Mouse (Mus musculus) embryonic facial prominence, embryonic 11.5 days (tissue): ENCODE data around the gene Pmvk. TPM values are rescaled to one million over a fixed set of nuclear protein-coding genes. Genes with fewer than 3 reads are reported as not detected.
"Not testable (repeated sequence)": the region's sequence is repeated elsewhere in the genome, so short reads cannot be mapped to it uniquely, and the experiment has no call there.

Experiments used
- ATAC-seq: fragments of 200-750 bp; cut with Nextera tagmentation; replicated peaks from 2 replicates; pipeline ENCODE4 v1.8.0; 2017; ENCODE audit warnings: low read depth; ENCODE audit not compliant: insufficient number of reproducible peaks, low FRiP score, low TSS enrichment
- DNase-seq: peaks from one replicate; pipeline ENCODE4 v3.0.0-alpha.2; 2015; ENCODE audit warnings: low spot score
- H3K27ac ChIP-seq: fragments of 300-500 bp; sonication (generic); replicated peaks from 2 replicates; pipeline ENCODE4 v1.5.1; 2014; ENCODE audit warnings: mild to moderate bottlenecking, low read depth, low read length, control low read depth
- H3K27me3 ChIP-seq: fragments of 300-500 bp; sonication (generic); 2 replicates; pipeline ENCODE4 v1.6.1; 2014; ENCODE audit warnings: mild to moderate bottlenecking, low read length, moderate library complexity, mixed read lengths; ENCODE audit not compliant: control insufficient read depth, insufficient read depth
- H3K36me3 ChIP-seq: fragments of 300-500 bp; sonication (generic); replicated peaks from 2 replicates; pipeline ENCODE4 v1.6.1; 2014; ENCODE audit warnings: low read depth, mild to moderate bottlenecking, low read length, moderate library complexity, mixed read lengths; ENCODE audit not compliant: control insufficient read depth, insufficient read depth
- H3K4me1 ChIP-seq: fragments of 300-500 bp; sonication (generic); 2 replicates; pipeline ENCODE4 v1.6.1; 2014; ENCODE audit warnings: low read length, mixed read lengths; ENCODE audit not compliant: control insufficient read depth, insufficient read depth
- H3K4me2 ChIP-seq: fragments of 300-500 bp; sonication (generic); 2 replicates; pipeline ENCODE4 v1.6.1; 2014; ENCODE audit warnings: low read depth, mild to moderate bottlenecking, control low read depth, low read length, moderate library complexity
- H3K4me3 ChIP-seq: fragments of 300-500 bp; sonication (generic); 2 replicates; pipeline ENCODE4 v1.5.1; 2014; ENCODE audit warnings: low read depth, low read length, control low read depth
- H3K9ac ChIP-seq: fragments of 300-500 bp; sonication (generic); replicated peaks from 2 replicates; pipeline ENCODE4 v1.6.1; 2014; ENCODE audit warnings: mild to moderate bottlenecking, control low read depth, low read length
- H3K9me3 ChIP-seq: fragments of 300-500 bp; sonication (generic); replicated peaks from 2 replicates; pipeline ENCODE4 v1.6.1; 2016; ENCODE audit warnings: mild to moderate bottlenecking, low read length, inconsistent platforms, mixed read lengths; ENCODE audit not compliant: control insufficient read depth
- WGBS: fragments of 180-500 bp; shearing (Covaris S2); extraction: QIAGEN DNeasy Blood & Tissue Kit; methylation state at CpG from one replicate; pipeline ENCODE4 v1.1.7; 2014; 5-methylcytosine and 5-hydroxymethylcytosine counted together
- polyA plus RNA-seq: library from polyadenylated mRNA; unstranded; fragments of >200 nt; fragmentation: Nextera tagmentation; extraction: Ambion mirVana; gene quantifications from 2 replicates; pipeline ENCODE4 v1.2.1, GENCODE M21; 2014

Pmvk gene
- polyA plus RNA-seq, 1 experiment from 2014 or later = 57.3 TPM

GRCm38 (mm10) chr3:89421810-89422473 lies 32.4 kb upstream of the Pmvk start:
- H3K36me3 ChIP-seq = peaks cover 6% of the 10 kb centered on the region; the same call in 1 of the 2 replicates
- no peaks in the 10 kb centered on the region for H3K27me3 ChIP-seq
- H3K4me3 ChIP-seq = peak overlapping the region; percentile 41
- no peak for ATAC-seq
- peak overlapping the region; percentile 77 for H3K4me2 ChIP-seq
- WGBS = 4% methylated on average over 22 of the region's 22 CpGs
- DNase-seq = no peak
- no peaks in the 10 kb centered on the region for H3K9me3 ChIP-seq
- H3K27ac ChIP-seq = peak overlapping the region; percentile 60; the same call in 1 of the 2 replicates
- peaks cover 3% of the 10 kb centered on the region; the same call in 1 of the 2 replicates for H3K4me1 ChIP-seq
- peak overlapping the region; percentile 51 for H3K9ac ChIP-seq

GRCm38 (mm10) chr3:89422556-89423205 lies 31.7 kb upstream of the Pmvk start:
- Histone ChIP-seq H3K27ac (0 out of 2 replicates have a peak overlapping the region, but pooled peaks have one; percentile 60), H3K36me3 (peaks cover 6% of the 10 kb centered on the region; the same call in 1 of the 2 replicates), H3K27me3 (no peaks in the 10 kb centered on the region), H3K9ac (peak overlapping the region; percentile 51; the same call in 1 of the 2 replicates), H3K4me1 (peaks cover 3% of the 10 kb centered on the region; the same call in 1 of the 2 replicates), H3K4me2 (peak overlapping the region; percentile 77), H3K9me3 (no peaks in the 10 kb centered on the region), H3K4me3 (peak overlapping the region; percentile 41)
- DNase-seq = no peak
- 73% methylated on average over 6 of the region's 6 CpGs for WGBS
- ATAC-seq = no peak

GRCm38 (mm10) chr3:89424416-89425140 lies 29.8 kb upstream of the Pmvk start:
- Histone ChIP-seq H3K36me3 (peaks cover 6% of the 10 kb centered on the region; the same call in 1 of the 2 replicates), H3K4me1 (peaks cover 3% of the 10 kb centered on the region; the same call in 1 of the 2 replicates), H3K4me2 (no peak overlapping the region), H3K27ac (no peak overlapping the region), H3K9ac (no peak overlapping the region; the same call in 1 of the 2 replicates), H3K4me3 (no peak overlapping the region), H3K27me3 (no peaks in the 10 kb centered on the region), H3K9me3 (no peaks in the 10 kb centered on the region)
- DNase-seq (no peak), ATAC-seq (no peak)
- 84% methylated on average over 5 of the region's 5 CpGs for WGBS

GRCm38 (mm10) chr3:89425141-89425525 lies 29.2 kb upstream of the Pmvk start:
- Histone ChIP-seq H3K27me3 (no peaks in the 10 kb centered on the region), H3K4me3 (no peak overlapping the region), H3K4me1 (peaks cover 3% of the 10 kb centered on the region; the same call in 1 of the 2 replicates), H3K9ac (no peak overlapping the region), H3K27ac (no peak overlapping the region), H3K9me3 (no peaks in the 10 kb centered on the region), H3K4me2 (no peak overlapping the region), H3K36me3 (peaks cover 6% of the 10 kb centered on the region; the same call in 1 of the 2 replicates)
- 87% methylated on average over 5 of the region's 5 CpGs for WGBS
- no peak for ATAC-seq
- DNase-seq = no peak

- Histone ChIP-seq H3K4me2 (no peak overlapping the region), H3K27ac (no peak overlapping the region), H3K9me3 (no peaks in the 10 kb centered on the region), H3K27me3 (no peaks in the 10 kb centered on the region), H3K4me3 (no peak overlapping the region), H3K36me3 (peaks cover 6% of the 10 kb centered on the region; the same call in 1 of the 2 replicates), H3K9ac (no peak overlapping the region), H3K4me1 (peaks cover 3% of the 10 kb centered on the region; the same call in 1 of the 2 replicates)
- 90% methylated on average over 4 of the region's 4 CpGs for WGBS
- DNase-seq = no peak
- ATAC-seq = no peak
Observed at GRCm38 (mm10) chr3:89425876-89426275, 28.5 kb upstream of the Pmvk start.

GRCm38 (mm10) chr3:89429021-89429420 lies 25.3 kb upstream of the Pmvk start:
- WGBS = 94% methylated on average over 6 of the region's 7 CpGs
- ATAC-seq, DNase-seq, H3K9me3 ChIP-seq, H3K27me3 ChIP-seq, H3K4me2 ChIP-seq, H3K27ac ChIP-seq, H3K4me1 ChIP-seq, H3K4me3 ChIP-seq, H3K9ac ChIP-seq: not testable (repeated sequence)
- H3K36me3 ChIP-seq = peaks cover 13% of the 10 kb centered on the region

- H3K9me3 ChIP-seq = no peaks in the 10 kb centered on the region
- H3K27me3 ChIP-seq = no peaks in the 10 kb centered on the region
- DNase-seq = peak; percentile 95
- peaks cover 7% of the 10 kb centered on the region for H3K36me3 ChIP-seq
- no peaks in the 10 kb centered on the region for H3K4me1 ChIP-seq
- WGBS = 3% methylated on average over 58 of the region's 68 CpGs
- peak within 1 kb of the TSS; percentile 82 for H3K4me2 ChIP-seq
- ATAC-seq = peak; percentile 95
- peak within 1 kb of the TSS; percentile 83 for H3K27ac ChIP-seq
- H3K9ac ChIP-seq = peak within 1 kb of the TSS; percentile 94
- H3K4me3 ChIP-seq = peak within 1 kb of the TSS; percentile 97
Observed at GRCm38 (mm10) chr3:89430171-89431159, 23.9 kb upstream of the Pmvk start, which contains the start of gene Pygo2. Gene Pygo2 (plus strand): TSS chr3:89430214.
